Mouse (Mus musculus): ENCODE data around the gene Fbxo31. TPM values are rescaled to one million over a fixed set of nuclear protein-coding genes. Genes with fewer than 3 reads are reported as not detected.

Fbxo31 gene
- polyA plus RNA-seq, 1 experiment, result 16.2 TPM

DNA sequence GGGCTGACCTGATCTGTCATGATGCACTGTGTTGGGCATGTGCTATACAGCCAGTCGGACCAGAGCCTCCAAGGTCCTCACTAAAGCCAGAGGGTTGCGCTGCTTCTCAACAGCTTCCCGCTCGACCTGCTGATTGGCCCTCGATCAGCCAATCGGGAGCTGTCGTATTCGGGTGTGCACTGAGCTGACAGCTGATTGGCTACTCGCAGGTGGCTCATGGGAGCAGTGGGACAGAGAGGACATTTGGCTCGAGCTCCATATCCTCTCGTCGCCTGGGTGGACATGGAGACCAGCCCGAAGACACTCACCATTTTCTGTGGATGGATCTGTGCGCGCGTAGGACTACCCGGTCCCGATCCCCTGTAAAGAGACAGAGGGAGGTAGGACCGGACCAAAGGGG lies 36.7 kb downstream of the Fbxo31 start:
- Histone ChIP-seq H3K4me3 (ENCODE audit: insufficient read depth, low read depth, low read length) (no peak overlapping the region), H3K4me1 (ENCODE audit: control insufficient read depth, insufficient read depth, low read length) (no peaks in the 10 kb centered on the region)

DNA sequence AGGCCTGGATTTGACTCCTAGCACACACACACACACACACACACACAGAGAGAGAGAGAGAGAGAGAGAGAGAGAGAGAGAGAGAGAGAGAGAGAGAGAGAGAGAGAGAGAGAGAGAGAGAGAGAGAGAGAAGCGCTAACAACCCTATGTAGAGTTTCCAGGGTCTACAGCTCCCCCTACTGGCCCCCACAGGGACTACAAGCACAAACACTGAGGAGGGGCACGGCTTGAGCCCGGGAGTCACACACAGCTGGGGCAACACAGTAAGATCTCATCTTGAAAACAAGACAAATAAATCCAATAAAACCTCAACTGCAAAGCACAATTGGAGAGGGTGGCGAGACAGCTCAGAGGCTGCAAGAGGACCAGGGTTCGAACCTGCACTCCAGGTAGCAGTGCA lies 46.2 kb downstream of the Fbxo31 start:
- WGBS, result 53% methylated on average over 5 of the region's 5 CpGs
- Histone ChIP-seq H3K4me3 (ENCODE audit: insufficient read depth, low read depth, low read length) (no peak overlapping the region), H3K4me1 (ENCODE audit: control insufficient read depth, insufficient read depth, low read length) (no peaks in the 10 kb centered on the region), H3K36me3 (ENCODE audit: control insufficient read depth, insufficient read depth, low read length) (no peaks in the 10 kb centered on the region), H3K27ac (ENCODE audit: insufficient read depth, low read depth, low read length) (no peak overlapping the region), H3K27me3 (replicated peaks; ENCODE audit: control insufficient read depth, insufficient read depth, low read length) (no peaks in the 10 kb centered on the region)
- DNase-seq, result peak; percentile 25
- TF ChIP-seq POLR2A (IDR thresholded peaks at IDR 0.05; ENCODE audit: low read depth, low read length), result no peak
- peak; percentile 53 for TF ChIP-seq CTCF (conservative IDR thresholded peaks at IDR 0.05; ENCODE audit: insufficient read depth, insufficient read length, low read depth, low read length)

More for the DNA sequence above, 36.7 kb downstream of the Fbxo31 start:
- Histone ChIP-seq H3K36me3 (ENCODE audit: control insufficient read depth, insufficient read depth, low read length) (no peaks in the 10 kb centered on the region), H3K27ac (ENCODE audit: insufficient read depth, low read depth, low read length) (no peak overlapping the region), H3K27me3 (replicated peaks; ENCODE audit: control insufficient read depth, insufficient read depth, low read length) (no peaks in the 10 kb centered on the region)
- TF ChIP-seq POLR2A (IDR thresholded peaks at IDR 0.05; ENCODE audit: low read depth, low read length), result no peak
- WGBS, result 81% methylated on average over 19 of the region's 19 CpGs
- DNase-seq, result no peak

DNA sequence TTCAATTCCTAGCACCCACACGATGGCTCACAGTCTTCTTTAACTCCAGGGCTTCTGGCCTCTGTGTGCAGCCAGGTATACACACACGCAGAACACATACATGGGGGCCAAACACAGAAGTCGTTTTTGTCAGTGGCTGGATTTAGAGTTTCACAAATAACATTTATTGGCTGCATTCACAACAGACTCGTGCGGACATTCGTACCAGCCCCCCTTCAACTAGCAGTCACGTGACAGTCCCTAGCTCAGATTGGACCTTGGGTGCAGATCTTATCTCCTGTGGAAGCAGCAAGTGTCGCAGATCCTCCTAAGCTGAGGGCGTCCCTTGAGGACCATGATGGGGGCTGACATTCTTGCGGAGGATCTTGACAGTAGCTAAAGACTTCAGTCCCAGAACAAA lies 48.0 kb downstream of the Fbxo31 start:
- Histone ChIP-seq H3K27ac (ENCODE audit: insufficient read depth, low read depth, low read length) (no peak overlapping the region), H3K36me3 (ENCODE audit: control insufficient read depth, insufficient read depth, low read length) (no peaks in the 10 kb centered on the region), H3K27me3 (replicated peaks; ENCODE audit: control insufficient read depth, insufficient read depth, low read length) (no peaks in the 10 kb centered on the region), H3K4me3 (ENCODE audit: insufficient read depth, low read depth, low read length) (no peak overlapping the region), H3K4me1 (ENCODE audit: control insufficient read depth, insufficient read depth, low read length) (no peaks in the 10 kb centered on the region)
- TF ChIP-seq POLR2A (IDR thresholded peaks at IDR 0.05; ENCODE audit: low read depth, low read length) (no peak), CTCF (conservative IDR thresholded peaks at IDR 0.05; ENCODE audit: insufficient read depth, insufficient read length, low read depth, low read length) (no peak)
- DNase-seq, result no peak
- WGBS, result 79% methylated on average over 10 of the region's 10 CpGs

DNA sequence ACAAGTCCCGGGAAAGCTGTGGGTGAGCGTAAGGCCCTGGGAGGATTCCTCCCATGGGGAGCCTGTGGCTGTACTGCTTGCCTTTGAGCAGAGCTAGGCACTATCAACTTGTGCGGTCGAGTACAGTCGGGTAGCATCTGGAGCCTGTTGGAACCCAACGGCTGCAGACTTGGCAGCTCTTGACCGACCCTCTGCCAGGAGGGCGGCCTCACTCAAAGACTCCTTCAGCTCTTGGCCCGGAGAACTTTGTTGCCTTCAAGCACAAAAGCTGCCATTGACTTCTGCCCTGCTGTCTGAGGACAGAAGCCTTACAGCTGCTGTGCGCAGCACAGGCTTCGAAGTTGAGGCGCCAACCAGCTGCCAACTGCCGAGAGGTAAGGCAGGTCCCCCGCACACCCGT lies 49.8 kb downstream of the Fbxo31 start:
- H3K27me3 ChIP-seq (replicated peaks; ENCODE audit: control insufficient read depth, insufficient read depth, low read length), result no peaks in the 10 kb centered on the region

DNA sequence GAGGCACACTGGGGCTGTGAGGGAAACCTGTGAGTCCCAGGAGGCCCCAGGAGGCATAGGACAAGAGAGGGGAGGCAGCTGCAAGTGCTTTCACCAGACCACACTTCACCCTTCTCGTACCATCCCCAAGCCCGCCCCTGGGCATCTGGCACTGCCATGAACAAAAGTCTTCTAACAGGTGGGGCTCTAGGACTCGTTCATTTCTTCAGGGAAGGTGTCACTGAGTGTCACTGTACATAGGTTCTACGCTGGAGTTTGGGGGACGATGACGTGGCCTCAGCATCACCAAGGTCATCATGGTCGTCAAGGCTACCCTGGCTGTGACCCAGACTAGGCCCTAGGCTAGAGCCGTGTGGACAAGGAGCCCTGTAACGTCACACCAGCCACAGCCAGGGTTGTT lies 50.9 kb downstream of the Fbxo31 start:
- Histone ChIP-seq H3K27ac (ENCODE audit: insufficient read depth, low read depth, low read length) (no peak overlapping the region), H3K4me3 (ENCODE audit: insufficient read depth, low read depth, low read length) (no peak overlapping the region), H3K36me3 (ENCODE audit: control insufficient read depth, insufficient read depth, low read length) (no peaks in the 10 kb centered on the region), H3K27me3 (replicated peaks; ENCODE audit: control insufficient read depth, insufficient read depth, low read length) (no peaks in the 10 kb centered on the region), H3K4me1 (ENCODE audit: control insufficient read depth, insufficient read depth, low read length) (no peaks in the 10 kb centered on the region)
- DNase-seq, result no peak
- WGBS, result 85% methylated on average over 9 of the region's 9 CpGs
- TF ChIP-seq POLR2A (IDR thresholded peaks at IDR 0.05; ENCODE audit: low read depth, low read length) (no peak), CTCF (conservative IDR thresholded peaks at IDR 0.05; ENCODE audit: insufficient read depth, insufficient read length, low read depth, low read length) (no peak)

More for the DNA sequence above, 49.8 kb downstream of the Fbxo31 start:
- H3K36me3 ChIP-seq (ENCODE audit: control insufficient read depth, insufficient read depth, low read length), result no peaks in the 10 kb centered on the region
- H3K27ac ChIP-seq (ENCODE audit: insufficient read depth, low read depth, low read length), result no peak overlapping the region
- H3K4me3 ChIP-seq (ENCODE audit: insufficient read depth, low read depth, low read length), result no peak overlapping the region
- H3K4me1 ChIP-seq (ENCODE audit: control insufficient read depth, insufficient read depth, low read length), result no peaks in the 10 kb centered on the region
- 68% methylated on average over 15 of the region's 15 CpGs for WGBS
- TF ChIP-seq CTCF (conservative IDR thresholded peaks at IDR 0.05; ENCODE audit: insufficient read depth, insufficient read length, low read depth, low read length), result no peak
- TF ChIP-seq POLR2A (IDR thresholded peaks at IDR 0.05; ENCODE audit: low read depth, low read length), result no peak
- peak; percentile 17 for DNase-seq

DNA sequence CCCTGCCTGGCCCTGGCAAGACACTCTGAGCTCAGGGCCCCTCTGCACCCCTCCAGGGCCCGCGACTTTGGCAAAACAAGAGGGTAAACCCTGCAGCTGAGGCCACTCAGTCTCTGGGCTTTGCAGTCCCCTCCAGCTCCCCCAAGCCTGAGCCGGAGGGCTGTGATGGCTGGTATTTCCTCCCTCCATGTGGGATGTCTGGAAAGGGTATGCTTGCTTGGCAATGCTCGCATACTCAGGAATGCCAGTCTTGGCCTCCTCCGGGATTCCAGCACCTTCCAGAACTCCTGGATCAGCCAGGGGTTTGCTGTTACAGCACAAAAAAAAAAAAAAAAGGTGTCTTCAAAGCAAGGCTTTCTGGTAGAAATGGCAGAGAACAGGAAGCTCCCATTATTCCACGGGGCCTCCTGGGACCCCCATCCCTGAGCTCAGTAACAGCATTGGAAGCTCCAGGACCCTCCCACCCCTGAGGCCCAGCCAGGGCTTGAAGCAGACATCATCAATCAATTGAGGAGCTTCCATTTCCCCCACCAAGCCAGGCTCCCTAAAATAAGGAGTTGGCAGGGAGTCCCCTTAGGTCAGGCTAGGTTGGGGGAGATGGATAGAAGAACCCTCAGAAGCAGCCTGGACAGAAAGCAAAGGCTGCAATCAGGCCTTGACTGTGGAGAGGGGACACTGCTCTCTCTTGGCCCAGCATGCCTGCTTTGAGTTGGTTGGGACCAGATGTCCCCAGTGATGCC lies 51.6 kb downstream of the Fbxo31 start:
- 37% methylated on average over 6 of the region's 6 CpGs for WGBS
- H3K36me3 ChIP-seq (ENCODE audit: control insufficient read depth, insufficient read depth, low read length), result no peaks in the 10 kb centered on the region
- no peaks in the 10 kb centered on the region for H3K27me3 ChIP-seq (replicated peaks; ENCODE audit: control insufficient read depth, insufficient read depth, low read length)
- TF ChIP-seq POLR2A (IDR thresholded peaks at IDR 0.05; ENCODE audit: low read depth, low read length) (no peak), CTCF (conservative IDR thresholded peaks at IDR 0.05; ENCODE audit: insufficient read depth, insufficient read length, low read depth, low read length) (no peak)
- DNase-seq, result no peak
- no peaks in the 10 kb centered on the region for H3K4me1 ChIP-seq (ENCODE audit: control insufficient read depth, insufficient read depth, low read length)
- H3K27ac ChIP-seq (ENCODE audit: insufficient read depth, low read depth, low read length), result no peak overlapping the region
- H3K4me3 ChIP-seq (ENCODE audit: insufficient read depth, low read depth, low read length), result no peak overlapping the region

DNA sequence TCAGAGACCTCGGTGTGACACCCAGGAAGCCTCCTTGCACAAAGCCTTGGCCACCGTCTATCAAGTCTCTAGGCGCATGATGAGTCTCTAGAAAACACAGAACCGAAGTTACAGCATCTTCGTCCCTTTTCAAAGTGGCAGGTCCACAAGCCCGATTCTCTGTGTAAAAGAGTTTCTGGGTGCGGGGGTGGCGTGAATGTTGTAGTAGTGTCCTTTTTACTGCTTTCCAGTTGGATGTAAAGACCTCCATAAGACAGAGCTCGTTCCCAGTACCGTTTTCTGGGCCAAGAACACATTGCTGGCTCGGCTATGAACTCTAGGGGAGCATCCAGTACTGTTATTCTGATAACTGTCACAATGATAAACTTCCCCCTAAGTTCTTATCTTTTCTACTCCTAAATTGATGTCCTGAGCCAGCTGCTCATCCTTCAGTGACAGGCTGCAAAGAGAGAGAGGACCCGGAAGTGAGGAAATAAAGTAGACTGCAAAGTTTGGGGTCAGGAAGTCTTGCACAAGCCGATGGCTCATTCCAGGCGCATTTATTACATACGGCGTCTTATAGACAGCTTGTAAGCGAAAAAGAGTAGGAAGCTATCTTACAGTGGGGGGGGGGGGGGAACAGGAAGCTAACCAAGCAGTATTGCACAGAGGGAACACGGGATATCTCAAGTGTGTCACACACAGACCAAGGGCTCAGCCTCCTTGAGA lies 53.3 kb downstream of the Fbxo31 start:
- DNase-seq, result peak; percentile 31
- TF ChIP-seq CTCF (conservative IDR thresholded peaks at IDR 0.05; ENCODE audit: insufficient read depth, insufficient read length, low read depth, low read length) (no peak), POLR2A (IDR thresholded peaks at IDR 0.05; ENCODE audit: low read depth, low read length) (no peak)
- no peak overlapping the region for H3K27ac ChIP-seq (ENCODE audit: insufficient read depth, low read depth, low read length)
- H3K4me3 ChIP-seq (ENCODE audit: insufficient read depth, low read depth, low read length), result no peak overlapping the region
- H3K27me3 ChIP-seq (replicated peaks; ENCODE audit: control insufficient read depth, insufficient read depth, low read length), result no peaks in the 10 kb centered on the region
- no peaks in the 10 kb centered on the region for H3K4me1 ChIP-seq (ENCODE audit: control insufficient read depth, insufficient read depth, low read length)
- H3K36me3 ChIP-seq (ENCODE audit: control insufficient read depth, insufficient read depth, low read length), result no peaks in the 10 kb centered on the region
- WGBS, result 63% methylated on average over 18 of the region's 18 CpGs
